Mouse (Mus musculus): ENCODE results near the gene Mpdz. TPM values are rescaled to one million over a fixed set of nuclear protein-coding genes. Genes with fewer than 3 reads are reported as not detected.

Mpdz gene
- total and polyA plus RNA-seq, 3 experiments = not detected

DNA sequence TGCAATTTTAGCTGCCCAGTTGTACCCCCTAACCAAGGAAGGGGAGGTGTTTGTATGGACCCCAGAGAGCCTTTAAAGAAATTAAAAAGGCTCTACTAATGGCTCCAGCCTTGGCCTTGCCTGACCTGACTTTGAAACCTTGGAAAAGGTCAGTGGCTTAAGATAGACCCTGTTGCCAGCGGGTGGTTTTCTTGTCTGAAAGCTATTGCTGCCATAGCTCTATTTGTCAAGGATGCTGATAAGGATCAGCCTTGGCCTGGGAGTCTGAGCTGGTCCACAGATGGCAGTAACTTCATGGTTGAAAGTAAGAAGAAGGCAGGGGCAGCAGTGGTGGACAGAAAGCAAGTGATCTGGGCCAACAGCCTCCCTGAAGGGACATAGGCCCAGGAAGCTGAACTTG lies 16.3 kb upstream of the Mpdz start:
- Histone ChIP-seq H3K27ac (ENCODE audit: control insufficient read depth, low read depth, low read length) (no peak overlapping the region), H3K9ac (ENCODE audit: control insufficient read depth, low read depth, low read length, poor library complexity, severe bottlenecking) (no peak overlapping the region), H3K79me2 (ENCODE audit: control insufficient read depth, insufficient read depth, low read length, poor library complexity) (no peaks in the 10 kb centered on the region), H3K27me3 (ENCODE audit: control insufficient read depth in 1 of 2, insufficient read depth in 2 of 2, low read length in 2 of 2) (no peaks in the 10 kb centered on the region), H3K4me1 (ENCODE audit: control insufficient read depth in 1 of 2, insufficient read depth in 2 of 2, low read length in 2 of 2) (no peaks in the 10 kb centered on the region), H3K9me3 (replicated peaks; ENCODE audit: insufficient read depth, low read length) (no peaks in the 10 kb centered on the region), H3K4me3 (ENCODE audit: control insufficient read depth in 1 of 2, insufficient read depth in 1 of 2, low read depth in 2 of 2, low read length in 2 of 2) (no peak overlapping the region), H3K36me3 (ENCODE audit: control insufficient read depth in 1 of 2, insufficient read depth in 2 of 2, low read length in 2 of 2) (no peaks in the 10 kb centered on the region)
- DNase-seq (ENCODE audit: low read depth, low spot score) = no peak
- TF ChIP-seq ZNF384 (IDR thresholded peaks at IDR 0.05; ENCODE audit: low read depth, low read length) (no peak), MAZ (IDR thresholded peaks at IDR 0.05; ENCODE audit: low read depth, low read length) (no peak), MAFK (IDR thresholded peaks at IDR 0.05; ENCODE audit: borderline replicate concordance, low read depth, low read length) (no peak), USF2 (IDR thresholded peaks at IDR 0.05; ENCODE audit: borderline replicate concordance in 1 of 2, insufficient read depth in 1 of 2, low read depth in 1 of 2, low read length in 2 of 2) (no peak)

DNA sequence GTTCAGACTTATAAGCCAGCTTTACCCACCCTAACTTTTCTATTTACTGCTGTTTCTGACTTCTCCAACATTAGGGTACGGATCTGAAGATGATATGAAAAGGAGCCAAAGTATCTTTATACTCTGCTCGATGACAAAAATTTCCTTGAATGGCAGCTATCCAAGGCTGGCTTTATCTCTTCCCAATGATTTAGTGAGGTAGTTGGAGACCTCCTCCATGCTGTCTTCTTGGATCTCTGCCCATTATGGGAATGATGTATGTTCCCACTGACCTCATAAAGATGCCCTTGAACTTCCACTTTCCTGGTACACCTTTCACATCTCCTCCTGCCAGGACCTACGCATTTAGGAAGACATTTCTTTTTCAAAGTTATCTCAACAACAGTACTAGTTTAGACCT lies 11.2 kb upstream of the Mpdz start:
- H3K4me1 ChIP-seq (ENCODE audit: control insufficient read depth in 1 of 2, insufficient read depth in 2 of 2, low read length in 2 of 2) = no peaks in the 10 kb centered on the region
- no peak for DNase-seq (ENCODE audit: low read depth, low spot score)
- no peaks in the 10 kb centered on the region for H3K79me2 ChIP-seq (ENCODE audit: control insufficient read depth, insufficient read depth, low read length, poor library complexity)
- H3K27ac ChIP-seq (ENCODE audit: control insufficient read depth, low read depth, low read length) = no peak overlapping the region
- TF ChIP-seq CHD2 (IDR thresholded peaks at IDR 0.05; ENCODE audit: low read length) (no peak), TAL1 (IDR thresholded peaks at IDR 0.05; ENCODE audit: low read length) (no peak), RCOR1 (IDR thresholded peaks at IDR 0.05; ENCODE audit: low read depth, low read length) (no peak), ELF1 (IDR thresholded peaks at IDR 0.05; ENCODE audit: low read depth, low read length) (no peak), MAZ (IDR thresholded peaks at IDR 0.05; ENCODE audit: low read depth, low read length) (no peak), ZNF384 (IDR thresholded peaks at IDR 0.05; ENCODE audit: low read depth, low read length) (no peak), MAFK (IDR thresholded peaks at IDR 0.05; ENCODE audit: borderline replicate concordance, low read depth, low read length) (no peak)
- H3K9ac ChIP-seq (ENCODE audit: control insufficient read depth, low read depth, low read length, poor library complexity, severe bottlenecking) = no peak overlapping the region
- H3K4me3 ChIP-seq (ENCODE audit: control insufficient read depth in 1 of 2, insufficient read depth in 1 of 2, low read depth in 2 of 2, low read length in 2 of 2) = no peak overlapping the region
- H3K36me3 ChIP-seq (ENCODE audit: control insufficient read depth in 1 of 2, insufficient read depth in 2 of 2, low read length in 2 of 2) = no peaks in the 10 kb centered on the region
- no peaks in the 10 kb centered on the region for H3K9me3 ChIP-seq (replicated peaks; ENCODE audit: insufficient read depth, low read length)
- H3K27me3 ChIP-seq (ENCODE audit: control insufficient read depth in 1 of 2, insufficient read depth in 2 of 2, low read length in 2 of 2) = no peaks in the 10 kb centered on the region

DNA sequence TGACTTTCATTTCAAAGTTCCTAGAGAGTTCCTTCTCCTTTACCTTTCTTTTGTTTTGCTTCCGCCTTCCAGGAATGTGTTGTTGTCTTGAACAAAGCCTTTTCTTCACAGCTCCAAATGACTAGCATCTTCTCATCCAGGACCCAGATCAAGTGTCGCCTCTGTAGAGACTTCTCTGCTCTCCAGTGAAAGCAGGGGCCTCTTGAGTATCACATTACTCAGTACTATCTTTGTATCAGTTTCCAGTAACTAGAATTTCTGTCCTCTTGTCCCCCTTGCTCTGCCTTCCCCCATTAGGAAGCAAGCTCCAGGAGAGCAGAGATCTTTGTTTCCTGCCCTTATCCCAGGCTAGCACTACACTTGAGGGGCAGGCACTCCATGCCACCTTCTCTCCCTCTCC lies 9.6 kb upstream of the Mpdz start:
- no peak overlapping the region for H3K9ac ChIP-seq (ENCODE audit: control insufficient read depth, low read depth, low read length, poor library complexity, severe bottlenecking)
- H3K36me3 ChIP-seq (ENCODE audit: control insufficient read depth in 1 of 2, insufficient read depth in 2 of 2, low read length in 2 of 2) = no peaks in the 10 kb centered on the region
- H3K4me1 ChIP-seq (ENCODE audit: control insufficient read depth in 1 of 2, insufficient read depth in 2 of 2, low read length in 2 of 2) = no peaks in the 10 kb centered on the region
- no peak overlapping the region for H3K4me3 ChIP-seq (ENCODE audit: control insufficient read depth in 1 of 2, insufficient read depth in 1 of 2, low read depth in 2 of 2, low read length in 2 of 2)
- no peak for DNase-seq (ENCODE audit: low read depth, low spot score)
- H3K9me3 ChIP-seq (replicated peaks; ENCODE audit: insufficient read depth, low read length) = no peaks in the 10 kb centered on the region
- TF ChIP-seq ZMIZ1 (IDR thresholded peaks at IDR 0.05; ENCODE audit: low read depth, low read length) (no peak), RCOR1 (IDR thresholded peaks at IDR 0.05; ENCODE audit: low read depth, low read length) (no peak), USF1 (IDR thresholded peaks at IDR 0.05; ENCODE audit: low read depth, low read length) (no peak), ZKSCAN1 (IDR thresholded peaks at IDR 0.05; ENCODE audit: low read depth, low read length) (no peak), CHD2 (IDR thresholded peaks at IDR 0.05; ENCODE audit: low read length) (no peak), SIN3A (IDR thresholded peaks at IDR 0.05; ENCODE audit: low read length) (no peak), GABPA (IDR thresholded peaks at IDR 0.05; ENCODE audit: low read depth, low read length) (no peak), TBP (IDR thresholded peaks at IDR 0.05; ENCODE audit: low read depth, low read length) (no peak), EP300 (IDR thresholded peaks at IDR 0.05; ENCODE audit: low read depth in 1 of 2, low read length in 2 of 2) (no peak), UBTF (IDR thresholded peaks at IDR 0.05; ENCODE audit: borderline replicate concordance, insufficient read depth, low read depth, low read length) (no peak), POLR2AphosphoS2 (IDR thresholded peaks at IDR 0.05; ENCODE audit: low read length) (no peak), NELFE (IDR thresholded peaks at IDR 0.05; ENCODE audit: low read depth, low read length) (no peak), CTCF (IDR thresholded peaks at IDR 0.05 in 2 of 3, conservative IDR thresholded peaks at IDR 0.05 in 1 of 3; ENCODE audit: control insufficient read depth in 1 of 3, insufficient read depth in 1 of 3, low read depth in 2 of 3, low read length in 3 of 3, poor library complexity in 1 of 3, severe bottlenecking in 1 of 3) (no peak), BHLHE40 (IDR thresholded peaks at IDR 0.05; ENCODE audit: borderline replicate concordance, low read depth, low read length) (no peak), GATA1 (IDR thresholded peaks at IDR 0.05; ENCODE audit: low read depth, low read length) (no peak), MEF2A (IDR thresholded peaks at IDR 0.05; ENCODE audit: extremely low read depth, insufficient replicate concordance, low read depth, low read length, poor library complexity, severe bottlenecking) (no peak)
- no peaks in the 10 kb centered on the region for H3K79me2 ChIP-seq (ENCODE audit: control insufficient read depth, insufficient read depth, low read length, poor library complexity)
- no peaks in the 10 kb centered on the region for H3K27me3 ChIP-seq (ENCODE audit: control insufficient read depth in 1 of 2, insufficient read depth in 2 of 2, low read length in 2 of 2)
- no peak overlapping the region for H3K27ac ChIP-seq (ENCODE audit: control insufficient read depth, low read depth, low read length)

All from MEL (cell line).